Mouse (Mus musculus): ENCODE measurements around the gene Fyttd1. TPM values are rescaled to one million over a fixed set of nuclear protein-coding genes. Genes with fewer than 3 reads are reported as not detected.
A peak's percentile ranks its signal among the peaks of the same experiment; 100 is the strongest.

The Fyttd1 gene
- 122 and 149 TPM in 2 replicates for polyA plus RNA-seq (2016; fragmentation: Nextera tagmentation; extraction: Ambion mirVana)

DNA sequence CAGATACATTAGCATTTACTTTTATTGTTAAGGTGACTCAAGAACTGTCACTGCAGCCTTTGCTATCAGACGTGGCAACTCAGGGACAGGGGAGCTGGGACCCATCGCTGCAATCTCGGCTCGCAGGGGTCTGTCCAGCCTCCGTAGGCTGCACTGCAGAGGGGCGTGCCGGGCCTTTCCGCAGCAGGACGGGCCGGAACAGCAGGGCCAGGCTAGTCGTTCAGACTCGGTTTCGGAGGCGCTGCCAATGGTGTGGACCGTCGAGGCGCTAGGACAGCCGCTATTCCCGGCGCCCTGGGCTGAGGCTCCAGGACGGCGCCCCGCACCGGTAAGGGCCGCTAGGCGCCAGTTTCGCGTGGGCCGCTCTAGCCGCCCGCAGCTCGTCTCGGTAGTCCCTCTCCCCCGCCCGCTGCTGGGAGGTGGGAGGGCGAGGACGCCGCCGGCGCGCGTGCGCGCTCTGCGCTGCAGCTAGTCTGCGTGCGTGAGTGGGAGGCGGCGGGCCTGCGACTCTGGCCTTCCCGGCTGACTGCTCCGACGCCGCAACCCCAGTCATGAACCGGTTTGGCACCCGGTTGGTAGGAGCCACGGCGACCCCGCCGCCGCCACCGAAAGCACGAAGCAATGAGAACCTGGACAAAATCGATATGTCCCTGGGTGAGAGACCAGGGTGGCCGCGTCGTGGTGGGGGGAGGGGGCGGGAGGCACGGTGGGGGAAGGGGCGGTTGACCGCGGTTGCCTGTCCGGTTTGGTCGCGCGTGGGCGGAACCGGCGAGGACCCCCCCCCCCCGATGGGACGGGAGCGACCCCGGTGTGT, at the start of gene Fyttd1, which contains the start of gene Rubcn:
Gene Fyttd1, plus strand, starts transcription at position 158 of the 814 bp plus-strand sequence.
Gene Rubcn, minus strand, starts transcription at position 424 of the 814 bp plus-strand sequence.
- H3K9me3 ChIP-seq: no peaks in the 10 kb centered on the region
- no peaks in the 10 kb centered on the region for H3K36me3 ChIP-seq
- WGBS: under 1% methylated on average over 81 of the region's 83 CpGs
- H3K4me3 ChIP-seq: peak within 1 kb of the TSS; percentile 92
- peak; percentile 96 for DNase-seq (ENCODE audit: low spot score)
- H3K4me1 ChIP-seq: peaks cover 20% of the 10 kb centered on the region
- H3K27me3 ChIP-seq (ENCODE audit: insufficient read depth, poor library complexity, severe bottlenecking): no peaks in the 10 kb centered on the region
- peak within 1 kb of the TSS; percentile 96 for H3K27ac ChIP-seq

DNA sequence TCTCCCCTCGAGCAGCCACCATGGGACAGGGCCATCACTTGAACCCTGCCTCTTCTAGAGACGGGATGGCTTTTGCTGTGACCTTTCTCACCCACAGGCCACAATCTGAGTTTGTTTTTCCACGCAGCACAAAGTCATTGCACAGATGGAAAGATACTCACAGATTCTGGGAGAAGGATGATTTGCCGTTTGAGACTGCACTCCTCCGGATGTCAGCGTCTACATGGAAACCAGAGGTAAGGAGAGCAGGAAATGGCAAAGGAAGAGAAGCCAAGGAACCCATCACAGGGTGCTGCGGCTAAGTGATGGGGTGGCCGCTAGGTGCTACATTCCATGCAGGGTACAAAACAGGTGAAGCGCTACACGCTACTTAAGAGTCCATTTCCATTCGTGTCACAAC, 48.2 kb upstream of the Fyttd1 start:
- Histone ChIP-seq H3K27ac (no peak overlapping the region), H3K9me3 (no peaks in the 10 kb centered on the region), H3K27me3 (ENCODE audit: insufficient read depth, poor library complexity, severe bottlenecking) (no peaks in the 10 kb centered on the region), H3K36me3 (peaks cover 69% of the 10 kb centered on the region), H3K4me1 (peaks cover 11% of the 10 kb centered on the region; the same call in 1 of the 2 replicates), H3K4me3 (no peak overlapping the region)
- 89% methylated on average over 11 of the region's 11 CpGs for WGBS
- no peak for DNase-seq (ENCODE audit: low spot score)

GRCm38 (mm10) chr16:32831501-32831900, 45.8 kb upstream of the Fyttd1 start:
- H3K4me1 ChIP-seq: no peaks in the 10 kb centered on the region
- H3K27ac ChIP-seq: no peak overlapping the region
- WGBS: 89% methylated on average over 4 of the region's 4 CpGs
- H3K27me3 ChIP-seq (ENCODE audit: insufficient read depth, poor library complexity, severe bottlenecking): no peaks in the 10 kb centered on the region
- peaks cover 67% of the 10 kb centered on the region for H3K36me3 ChIP-seq
- H3K4me3 ChIP-seq: no peak overlapping the region
- no peak for DNase-seq (ENCODE audit: low spot score)
- H3K9me3 ChIP-seq: no peaks in the 10 kb centered on the region

- Histone ChIP-seq H3K27ac (no peak overlapping the region), H3K4me1 (no peaks in the 10 kb centered on the region), H3K27me3 (ENCODE audit: insufficient read depth, poor library complexity, severe bottlenecking) (no peaks in the 10 kb centered on the region), H3K36me3 (peaks cover 79% of the 10 kb centered on the region), H3K9me3 (no peaks in the 10 kb centered on the region), H3K4me3 (no peak overlapping the region)
- 95% methylated on average over 11 of the region's 11 CpGs for WGBS
- DNase-seq (ENCODE audit: low spot score): no peak
These were observed 30.2 kb upstream of the Fyttd1 start for GRCm38 (mm10) chr16:32847103-32847502.

DNA sequence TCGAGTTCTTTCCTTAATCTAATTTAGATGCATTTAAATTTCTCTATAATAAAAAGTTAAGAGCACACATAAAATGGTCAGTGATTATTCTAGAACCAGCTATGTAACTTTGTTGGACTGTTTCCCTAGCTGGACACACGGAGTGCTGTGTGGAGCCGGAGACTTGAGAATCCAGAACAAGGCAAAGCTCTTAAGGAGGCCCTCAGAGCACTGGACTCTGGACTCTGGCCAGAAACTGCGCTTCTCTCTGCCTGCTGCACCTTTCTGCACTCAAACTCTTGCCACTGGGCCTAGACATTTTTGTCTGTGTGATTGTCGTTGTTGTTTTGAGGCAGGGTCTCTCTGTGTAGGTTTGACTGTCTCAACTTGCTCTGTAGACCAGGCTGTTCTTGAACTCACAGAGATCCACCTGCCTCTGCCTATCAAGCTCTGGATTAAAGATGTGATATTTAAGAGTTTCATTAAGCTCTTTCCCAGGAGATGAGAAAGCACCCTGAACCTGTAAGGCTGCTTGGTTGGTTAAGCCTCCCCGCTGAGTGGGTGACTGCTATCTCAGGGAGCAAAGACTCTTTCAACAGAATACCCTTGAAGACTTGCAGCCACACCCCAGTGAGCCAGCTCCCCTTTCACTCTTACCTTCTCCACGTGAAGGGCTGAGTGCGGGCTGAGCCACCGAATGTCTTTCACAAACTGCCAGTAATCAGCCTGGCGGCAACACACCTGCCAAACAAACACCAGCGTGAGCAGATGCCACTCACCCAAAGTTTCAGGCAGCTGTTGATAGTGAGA, 28.1 kb upstream of the Fyttd1 start:
- H3K4me3 ChIP-seq: no peak overlapping the region
- H3K36me3 ChIP-seq: peaks cover 65% of the 10 kb centered on the region
- no peaks in the 10 kb centered on the region for H3K9me3 ChIP-seq
- peaks cover 12% of the 10 kb centered on the region for H3K4me1 ChIP-seq
- 87% methylated on average over 11 of the region's 11 CpGs for WGBS
- H3K27me3 ChIP-seq (ENCODE audit: insufficient read depth, poor library complexity, severe bottlenecking): no peaks in the 10 kb centered on the region
- H3K27ac ChIP-seq: no peak overlapping the region
- DNase-seq (ENCODE audit: low spot score): no peak

DNA sequence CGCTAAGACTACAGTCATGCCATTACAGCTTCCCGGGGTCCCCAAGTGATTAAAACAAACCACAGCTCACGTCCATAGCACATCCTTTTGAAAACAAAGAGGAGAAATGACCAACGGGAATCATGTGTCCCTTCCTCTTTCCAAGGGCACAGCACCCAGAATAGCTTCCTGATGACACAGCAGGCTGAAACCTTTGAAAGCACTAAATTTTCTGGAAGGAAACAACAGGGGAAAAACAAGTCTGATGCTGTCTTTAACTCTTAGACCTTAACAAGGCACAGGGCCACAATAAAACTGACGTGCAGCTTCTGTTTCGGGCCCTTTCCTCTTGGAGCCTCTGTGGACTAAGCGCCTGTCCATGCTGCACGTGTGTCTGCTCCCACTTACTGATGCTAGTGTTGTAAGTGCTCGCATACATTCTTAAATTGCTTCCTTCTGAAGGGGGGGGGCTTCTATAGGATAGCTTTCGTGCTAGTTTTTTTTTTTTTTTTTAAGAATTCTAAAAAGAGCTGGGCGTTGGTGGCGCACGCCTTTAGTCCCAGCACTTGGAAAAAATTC, 23.7 kb upstream of the Fyttd1 start:
- no peak for DNase-seq (ENCODE audit: low spot score)
- WGBS: 41% methylated on average over 13 of the region's 13 CpGs
- Histone ChIP-seq H3K27me3 (ENCODE audit: insufficient read depth, poor library complexity, severe bottlenecking) (no peaks in the 10 kb centered on the region), H3K4me3 (peak overlapping the region; percentile 13; the same call in 1 of the 2 replicates), H3K27ac (peak overlapping the region; percentile 88), H3K9me3 (no peaks in the 10 kb centered on the region), H3K4me1 (peaks cover 37% of the 10 kb centered on the region), H3K36me3 (peaks cover 36% of the 10 kb centered on the region)

- no peaks in the 10 kb centered on the region for H3K9me3 ChIP-seq
- peak overlapping the region; percentile 32; the same call in 1 of the 2 replicates for H3K4me3 ChIP-seq
- DNase-seq (ENCODE audit: low spot score): peak; percentile 87
- H3K27me3 ChIP-seq (ENCODE audit: insufficient read depth, poor library complexity, severe bottlenecking): no peaks in the 10 kb centered on the region
- peaks cover 31% of the 10 kb centered on the region for H3K36me3 ChIP-seq
- 41% methylated on average over 2 of the region's 2 CpGs for WGBS
- peaks cover 42% of the 10 kb centered on the region for H3K4me1 ChIP-seq
- H3K27ac ChIP-seq: peak overlapping the region; percentile 88
These were observed 23.2 kb upstream of the Fyttd1 start for GRCm38 (mm10) chr16:32854050-32854571.

- Histone ChIP-seq H3K4me3 (no peak overlapping the region), H3K4me1 (peaks cover 50% of the 10 kb centered on the region), H3K27me3 (ENCODE audit: insufficient read depth, poor library complexity, severe bottlenecking) (no peaks in the 10 kb centered on the region), H3K36me3 (peaks cover 34% of the 10 kb centered on the region), H3K9me3 (no peaks in the 10 kb centered on the region), H3K27ac (0 out of 2 replicates have a peak overlapping the region, but pooled peaks have one; percentile 44)
- WGBS: 89% methylated on average over 3 of the region's 3 CpGs
- no peak for DNase-seq (ENCODE audit: low spot score)
These were observed 20.5 kb upstream of the Fyttd1 start for GRCm38 (mm10) chr16:32856751-32857150.

GRCm38 (mm10) chr16:32858356-32858755, 18.9 kb upstream of the Fyttd1 start:
- H3K27me3 ChIP-seq (ENCODE audit: insufficient read depth, poor library complexity, severe bottlenecking): no peaks in the 10 kb centered on the region
- no peak overlapping the region for H3K4me3 ChIP-seq
- WGBS: 38% methylated on average over 4 of the region's 4 CpGs
- H3K4me1 ChIP-seq: peaks cover 45% of the 10 kb centered on the region
- no peaks in the 10 kb centered on the region for H3K9me3 ChIP-seq
- DNase-seq (ENCODE audit: low spot score): no peak
- peaks cover 29% of the 10 kb centered on the region for H3K36me3 ChIP-seq
- peak overlapping the region; percentile 88 for H3K27ac ChIP-seq

GRCm38 (mm10) chr16:32858771-32859636, 18.3 kb upstream of the Fyttd1 start:
- H3K36me3 ChIP-seq: peaks cover 27% of the 10 kb centered on the region
- DNase-seq (ENCODE audit: low spot score): no peak
- H3K4me3 ChIP-seq: peak overlapping the region; percentile 18; the same call in 1 of the 2 replicates
- no peaks in the 10 kb centered on the region for H3K27me3 ChIP-seq (ENCODE audit: insufficient read depth, poor library complexity, severe bottlenecking)
- H3K9me3 ChIP-seq: no peaks in the 10 kb centered on the region
- H3K4me1 ChIP-seq: peaks cover 41% of the 10 kb centered on the region
- 40% methylated on average over 12 of the region's 12 CpGs for WGBS
- peak overlapping the region; percentile 88 for H3K27ac ChIP-seq

DNA sequence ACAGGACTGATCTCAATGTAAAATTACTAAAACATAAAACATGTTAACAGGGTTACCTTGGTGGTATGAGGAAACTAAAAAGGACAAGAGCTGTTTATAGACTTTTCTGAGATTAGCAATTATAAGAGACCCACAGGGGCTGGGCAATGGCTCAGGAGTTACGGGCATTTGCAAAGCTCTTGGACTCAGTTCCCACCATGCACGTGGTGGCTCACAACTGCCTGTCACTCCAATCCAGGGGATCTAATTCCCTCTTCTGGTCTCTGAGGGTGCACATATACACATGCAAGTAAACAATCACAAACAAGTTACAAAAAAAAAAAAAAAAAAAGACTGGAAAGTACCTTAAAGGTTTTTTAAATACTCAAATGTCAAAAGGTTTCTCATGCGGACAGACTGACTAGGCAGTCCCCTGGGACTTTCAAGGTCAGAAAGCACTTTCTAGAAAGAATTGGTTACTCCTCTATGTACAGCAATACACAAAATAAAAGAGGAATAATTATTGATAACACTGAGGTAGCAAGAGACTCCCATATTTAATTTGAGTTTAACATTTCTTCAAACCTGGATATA, 15.4 kb upstream of the Fyttd1 start:
- Histone ChIP-seq H3K4me1 (peaks cover 27% of the 10 kb centered on the region), H3K9me3 (no peaks in the 10 kb centered on the region), H3K36me3 (peaks cover 18% of the 10 kb centered on the region), H3K4me3 (no peak overlapping the region), H3K27me3 (ENCODE audit: insufficient read depth, poor library complexity, severe bottlenecking) (no peaks in the 10 kb centered on the region), H3K27ac (no peak overlapping the region)
- DNase-seq (ENCODE audit: low spot score): no peak
- WGBS: 83% methylated on average over 3 of the region's 3 CpGs
